Mouse (Mus musculus) embryo, embryonic 10 days (tissue): ENCODE results near the gene Loxl1.

Source experiments
- DNase-seq: peaks from one replicate; pipeline ENCODE4 v3.0.0-alpha.2; 2015; ENCODE audit warnings: low spot score

The Loxl1 gene

GRCm38 (mm10) chr9:58248746-58249413 is 64.1 kb downstream of the Loxl1 start:
- DNase-seq = no peak

- DNase-seq = peak; percentile 90
Observed at GRCm38 (mm10) chr9:58247064-58247759, 65.8 kb downstream of the Loxl1 start.

- DNase-seq = no peak
Observed at GRCm38 (mm10) chr9:58246083-58246591, 66.8 kb downstream of the Loxl1 start.

GRCm38 (mm10) chr9:58243696-58244095 is 69.3 kb downstream of the Loxl1 start:
- no peak for DNase-seq

- DNase-seq = no peak
Observed at GRCm38 (mm10) chr9:58242696-58243095, 70.3 kb downstream of the Loxl1 start.

GRCm38 (mm10) chr9:58241780-58242485 is 71.1 kb downstream of the Loxl1 start:
- DNase-seq = no peak
